Mouse (Mus musculus) right cerebral cortex, postnatal 14 days (tissue): Measurements from ENCODE around the gene Dmrt1.

Experiments
- DNase-seq: peaks from one replicate; pipeline ENCODE4 v3.0.0; 2022

Dmrt1 gene

GRCm38 (mm10) chr19:25635119-25635518 lies 129.7 kb downstream of the Dmrt1 start:
- no peak for DNase-seq

GRCm38 (mm10) chr19:25635622-25636244 lies 130.3 kb downstream of the Dmrt1 start:
- DNase-seq, result peak; percentile 67

- no peak for DNase-seq
Observed at GRCm38 (mm10) chr19:25638766-25639361, 133.4 kb downstream of the Dmrt1 start.

- DNase-seq, result no peak
Observed at GRCm38 (mm10) chr19:25641786-25642185, 136.4 kb downstream of the Dmrt1 start.

- no peak for DNase-seq
Observed at GRCm38 (mm10) chr19:25647136-25647535, 141.7 kb downstream of the Dmrt1 start.

GRCm38 (mm10) chr19:25648701-25649100 lies 143.3 kb downstream of the Dmrt1 start:
- no peak for DNase-seq

- no peak for DNase-seq
Observed at GRCm38 (mm10) chr19:25650474-25650873, 145.1 kb downstream of the Dmrt1 start.

GRCm38 (mm10) chr19:25652560-25652959 lies 147.1 kb downstream of the Dmrt1 start:
- no peak for DNase-seq
